Mouse (Mus musculus) G1E (cell line): ENCODE results near the gene Stx4a.

Source experiments
- CTCF ChIP-seq: IDR thresholded peaks from 2 replicates; pipeline ENCODE4 v1.5.1; 2012; ENCODE audit warnings: low read depth, low read length, inconsistent platforms, mixed read lengths
- TAL1 ChIP-seq: conservative IDR thresholded peaks from 2 replicates; pipeline ENCODE4 v1.6.1; 2012; ENCODE audit warnings: low read depth, low read length, inconsistent platforms, mixed read lengths

DNA sequence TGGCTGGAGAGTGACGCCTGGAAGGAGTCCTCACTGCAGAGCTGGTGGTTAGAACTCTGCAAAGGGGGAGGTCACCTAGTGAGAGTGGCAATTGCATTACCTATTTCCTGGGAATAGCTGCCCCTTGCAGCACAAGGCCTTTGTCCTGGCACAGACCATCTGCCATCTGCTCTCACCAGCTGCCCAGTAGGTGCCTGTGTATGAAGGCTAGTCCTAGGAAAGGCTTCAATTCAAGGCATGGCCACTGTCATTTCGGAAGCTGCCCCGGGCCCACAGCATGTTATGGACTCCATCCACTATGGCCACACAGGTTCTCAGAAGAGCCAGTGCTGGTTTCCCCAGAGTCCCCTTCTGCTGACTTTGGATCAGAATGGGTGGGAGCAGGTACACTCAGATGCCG is 25.5 kb upstream of the Stx4a start:
- TF ChIP-seq TAL1 (no peak), CTCF (no peak)
